Mouse (Mus musculus): ENCODE measurements around the gene Gan. TPM values are rescaled to one million over a fixed set of nuclear protein-coding genes. Genes with fewer than 3 reads are reported as not detected.

Gene Gan
- total and polyA plus RNA-seq, 3 experiments = 5.6 to 8.7 TPM; not detected in 1

GRCm38 (mm10) chr8:117176308-117176707 lies 18.4 kb downstream of the Gan start:
- no peak overlapping the region for H3K9ac ChIP-seq (ENCODE audit: control insufficient read depth, low read depth, low read length, poor library complexity, severe bottlenecking)
- no peaks in the 10 kb centered on the region for H3K9me3 ChIP-seq (replicated peaks; ENCODE audit: insufficient read depth, low read length)
- no peak for DNase-seq (ENCODE audit: low read depth, low spot score)
- no peak overlapping the region for H3K27ac ChIP-seq (ENCODE audit: control insufficient read depth, low read depth, low read length)
- peaks cover 2 to 12% of the 10 kb centered on the region in 2 experiments; a peak in 3 of 4 replicates for H3K4me1 ChIP-seq (ENCODE audit: control insufficient read depth in 1 of 2, insufficient read depth in 2 of 2, low read length in 2 of 2)
- peaks cover 0 to 9% of the 10 kb centered on the region in 2 experiments; a peak in 3 of 4 replicates for H3K36me3 ChIP-seq (ENCODE audit: control insufficient read depth in 1 of 2, insufficient read depth in 2 of 2, low read length in 2 of 2)
- TF ChIP-seq CHD2 (IDR thresholded peaks at IDR 0.05; ENCODE audit: low read length) (no peak), MYC (IDR thresholded peaks at IDR 0.05; ENCODE audit: low read depth, low read length) (no peak), GABPA (IDR thresholded peaks at IDR 0.05; ENCODE audit: low read depth, low read length) (no peak), HCFC1 (IDR thresholded peaks at IDR 0.05; ENCODE audit: low read depth, low read length) (no peak), ELF1 (IDR thresholded peaks at IDR 0.05; ENCODE audit: low read depth, low read length) (no peak), SIN3A (IDR thresholded peaks at IDR 0.05; ENCODE audit: low read length) (no peak), USF1 (IDR thresholded peaks at IDR 0.05; ENCODE audit: low read depth, low read length) (no peak), GATA1 (IDR thresholded peaks at IDR 0.05; ENCODE audit: low read depth, low read length) (no peak), TAL1 (IDR thresholded peaks at IDR 0.05; ENCODE audit: low read length) (no peak), TCF12 (IDR thresholded peaks at IDR 0.05; ENCODE audit: low read depth, low read length) (no peak), ZKSCAN1 (IDR thresholded peaks at IDR 0.05; ENCODE audit: low read depth, low read length) (no peak), MXI1 (IDR thresholded peaks at IDR 0.05; ENCODE audit: low read depth, low read length) (no peak), SMC3 (IDR thresholded peaks at IDR 0.05; ENCODE audit: low read depth, low read length) (no peak), JUND (IDR thresholded peaks at IDR 0.05; ENCODE audit: low read depth, low read length) (no peak), MAFK (IDR thresholded peaks at IDR 0.05; ENCODE audit: borderline replicate concordance, low read depth, low read length) (no peak), NRF1 (IDR thresholded peaks at IDR 0.05; ENCODE audit: insufficient read depth, low read depth, low read length, poor library complexity, severe bottlenecking) (no peak)
- H3K79me2 ChIP-seq (ENCODE audit: control insufficient read depth, insufficient read depth, low read length, poor library complexity) = no peaks in the 10 kb centered on the region
- H3K27me3 ChIP-seq (ENCODE audit: control insufficient read depth in 1 of 2, insufficient read depth in 2 of 2, low read length in 2 of 2) = no peaks in the 10 kb centered on the region
- H3K4me3 ChIP-seq (ENCODE audit: control insufficient read depth in 1 of 2, insufficient read depth in 1 of 2, low read depth in 2 of 2, low read length in 2 of 2) = no peak overlapping the region

GRCm38 (mm10) chr8:117177236-117177635 lies 19.3 kb downstream of the Gan start:
- Histone ChIP-seq H3K36me3 (ENCODE audit: control insufficient read depth in 1 of 2, insufficient read depth in 2 of 2, low read length in 2 of 2) (peaks cover 0 to 9% of the 10 kb centered on the region in 2 experiments; a peak in 3 of 4 replicates), H3K27ac (ENCODE audit: control insufficient read depth, low read depth, low read length) (no peak overlapping the region), H3K9me3 (replicated peaks; ENCODE audit: insufficient read depth, low read length) (no peaks in the 10 kb centered on the region), H3K79me2 (ENCODE audit: control insufficient read depth, insufficient read depth, low read length, poor library complexity) (no peaks in the 10 kb centered on the region), H3K4me1 (ENCODE audit: control insufficient read depth in 1 of 2, insufficient read depth in 2 of 2, low read length in 2 of 2) (peaks cover 2 to 9% of the 10 kb centered on the region in 2 experiments; a peak in 3 of 4 replicates), H3K27me3 (ENCODE audit: control insufficient read depth in 1 of 2, insufficient read depth in 2 of 2, low read length in 2 of 2) (no peaks in the 10 kb centered on the region), H3K9ac (ENCODE audit: control insufficient read depth, low read depth, low read length, poor library complexity, severe bottlenecking) (no peak overlapping the region), H3K4me3 (ENCODE audit: control insufficient read depth in 1 of 2, insufficient read depth in 1 of 2, low read depth in 2 of 2, low read length in 2 of 2) (no peak overlapping the region)
- DNase-seq (ENCODE audit: low read depth, low spot score) = no peak
- no peak for TF ChIP-seq ETS1 (IDR thresholded peaks at IDR 0.05; ENCODE audit: low read depth, low read length)
- no peak for TF ChIP-seq GABPA (IDR thresholded peaks at IDR 0.05; ENCODE audit: low read depth, low read length)
- TF ChIP-seq MYC (IDR thresholded peaks at IDR 0.05; ENCODE audit: low read depth, low read length) = no peak
- no peak for TF ChIP-seq MAZ (IDR thresholded peaks at IDR 0.05; ENCODE audit: low read depth, low read length)

Data from MEL (cell line).